Mouse (Mus musculus): ENCODE data around the gene Foxs1. TPM values are rescaled to one million over a fixed set of nuclear protein-coding genes. Genes with fewer than 3 reads are reported as not detected.

Foxs1 gene
- polyA plus RNA-seq, 1 experiment from 2014 or later, result 2.1 TPM

- whole genome bisulfite sequencing, result 1% methylated on average over 28 of the region's 54 CpGs
- Histone ChIP-seq H3K4me3 (ENCODE audit: low read depth, low read length) (peak within 1 kb of the TSS; percentile 56), H3K9ac (ENCODE audit: low read depth, low read length) (peak within 1 kb of the TSS; percentile 31; the same call in 1 of the 2 replicates), H3K4me2 (replicated peaks; ENCODE audit: low read depth) (peak within 1 kb of the TSS; percentile 91), H3K27ac (ENCODE audit: low read depth, low read length) (no peak within 1 kb of the TSS), H3K4me1 (replicated peaks; ENCODE audit: control insufficient read depth, insufficient read depth, low read length) (no peaks in the 10 kb centered on the region), H3K9me3 (ENCODE audit: control insufficient read depth) (no peaks in the 10 kb centered on the region), H3K27me3 (replicated peaks; ENCODE audit: control insufficient read depth, insufficient read depth, low read length) (peaks cover 27% of the 10 kb centered on the region), H3K36me3 (ENCODE audit: control insufficient read depth, insufficient read depth) (no peaks in the 10 kb centered on the region)
- TF ChIP-seq CTCF (IDR thresholded peaks at IDR 0.05; ENCODE audit: low read depth), result peak; percentile 25; the same call in 1 of the 2 replicates
- no peak for ATAC-seq
Observed at GRCm38 (mm10) chr2:152951065-152951849, 18.2 kb upstream of the Foxs1 start, which contains the start of gene Dusp15. Gene Dusp15, minus strand, starts transcription at chr2:152951698.

- Histone ChIP-seq H3K27ac (ENCODE audit: low read depth, low read length) (no peak overlapping the region), H3K9me3 (ENCODE audit: control insufficient read depth) (no peaks in the 10 kb centered on the region), H3K36me3 (ENCODE audit: control insufficient read depth, insufficient read depth) (no peaks in the 10 kb centered on the region), H3K4me1 (replicated peaks; ENCODE audit: control insufficient read depth, insufficient read depth, low read length) (no peaks in the 10 kb centered on the region), H3K27me3 (replicated peaks; ENCODE audit: control insufficient read depth, insufficient read depth, low read length) (peaks cover 28% of the 10 kb centered on the region), H3K4me2 (replicated peaks; ENCODE audit: low read depth) (0 out of 2 replicates have a peak overlapping the region, but pooled peaks have one; percentile 91), H3K4me3 (ENCODE audit: low read depth, low read length) (no peak overlapping the region), H3K9ac (ENCODE audit: low read depth, low read length) (no peak overlapping the region)
- no peak for TF ChIP-seq CTCF (IDR thresholded peaks at IDR 0.05; ENCODE audit: low read depth)
- no peak for ATAC-seq
- 33% methylated on average over 11 of the region's 11 CpGs for WGBS
Observed at GRCm38 (mm10) chr2:152950358-152951064, 17.5 kb upstream of the Foxs1 start.

GRCm38 (mm10) chr2:152948438-152949020 is 15.5 kb upstream of the Foxs1 start:
- no peak overlapping the region for H3K9ac ChIP-seq (ENCODE audit: low read depth, low read length)
- H3K4me1 ChIP-seq (replicated peaks; ENCODE audit: control insufficient read depth, insufficient read depth, low read length), result no peaks in the 10 kb centered on the region
- no peak for ATAC-seq
- no peak overlapping the region for H3K27ac ChIP-seq (ENCODE audit: low read depth, low read length)
- WGBS, result 84% methylated on average over 5 of the region's 5 CpGs
- no peak overlapping the region for H3K4me3 ChIP-seq (ENCODE audit: low read depth, low read length)
- no peak overlapping the region for H3K4me2 ChIP-seq (replicated peaks; ENCODE audit: low read depth)
- peaks cover 43% of the 10 kb centered on the region for H3K27me3 ChIP-seq (replicated peaks; ENCODE audit: control insufficient read depth, insufficient read depth, low read length)
- H3K9me3 ChIP-seq (ENCODE audit: control insufficient read depth), result no peaks in the 10 kb centered on the region
- no peaks in the 10 kb centered on the region for H3K36me3 ChIP-seq (ENCODE audit: control insufficient read depth, insufficient read depth)
- TF ChIP-seq CTCF (IDR thresholded peaks at IDR 0.05; ENCODE audit: low read depth), result no peak

GRCm38 (mm10) chr2:152947098-152947497 is 14.1 kb upstream of the Foxs1 start:
- ATAC-seq, result no peak
- Histone ChIP-seq H3K27me3 (replicated peaks; ENCODE audit: control insufficient read depth, insufficient read depth, low read length) (peaks cover 51% of the 10 kb centered on the region), H3K36me3 (ENCODE audit: control insufficient read depth, insufficient read depth) (no peaks in the 10 kb centered on the region), H3K4me2 (replicated peaks; ENCODE audit: low read depth) (no peak overlapping the region), H3K27ac (ENCODE audit: low read depth, low read length) (no peak overlapping the region), H3K9me3 (ENCODE audit: control insufficient read depth) (no peaks in the 10 kb centered on the region), H3K9ac (ENCODE audit: low read depth, low read length) (no peak overlapping the region), H3K4me1 (replicated peaks; ENCODE audit: control insufficient read depth, insufficient read depth, low read length) (no peaks in the 10 kb centered on the region), H3K4me3 (ENCODE audit: low read depth, low read length) (no peak overlapping the region)
- WGBS, result 45% methylated on average over 7 of the region's 7 CpGs
- TF ChIP-seq CTCF (IDR thresholded peaks at IDR 0.05; ENCODE audit: low read depth), result no peak

- ATAC-seq, result no peak
- H3K4me2 ChIP-seq (replicated peaks; ENCODE audit: low read depth), result no peak overlapping the region
- H3K9ac ChIP-seq (ENCODE audit: low read depth, low read length), result no peak overlapping the region
- no peak overlapping the region for H3K27ac ChIP-seq (ENCODE audit: low read depth, low read length)
- WGBS, result 59% methylated on average over 9 of the region's 9 CpGs
- no peaks in the 10 kb centered on the region for H3K9me3 ChIP-seq (ENCODE audit: control insufficient read depth)
- no peak overlapping the region for H3K4me3 ChIP-seq (ENCODE audit: low read depth, low read length)
- H3K36me3 ChIP-seq (ENCODE audit: control insufficient read depth, insufficient read depth), result no peaks in the 10 kb centered on the region
- no peak for TF ChIP-seq CTCF (IDR thresholded peaks at IDR 0.05; ENCODE audit: low read depth)
- no peaks in the 10 kb centered on the region for H3K4me1 ChIP-seq (replicated peaks; ENCODE audit: control insufficient read depth, insufficient read depth, low read length)
- H3K27me3 ChIP-seq (replicated peaks; ENCODE audit: control insufficient read depth, insufficient read depth, low read length), result peaks cover 42% of the 10 kb centered on the region
Observed at GRCm38 (mm10) chr2:152944013-152944412, 11.0 kb upstream of the Foxs1 start.

GRCm38 (mm10) chr2:152943568-152943967 is 10.6 kb upstream of the Foxs1 start:
- H3K4me2 ChIP-seq (replicated peaks; ENCODE audit: low read depth), result peak overlapping the region; percentile 54
- H3K27ac ChIP-seq (ENCODE audit: low read depth, low read length), result no peak overlapping the region
- H3K4me3 ChIP-seq (ENCODE audit: low read depth, low read length), result peak overlapping the region; percentile 21; the same call in 1 of the 2 replicates
- H3K36me3 ChIP-seq (ENCODE audit: control insufficient read depth, insufficient read depth), result no peaks in the 10 kb centered on the region
- ATAC-seq, result no peak
- no peak overlapping the region for H3K9ac ChIP-seq (ENCODE audit: low read depth, low read length)
- H3K27me3 ChIP-seq (replicated peaks; ENCODE audit: control insufficient read depth, insufficient read depth, low read length), result peaks cover 42% of the 10 kb centered on the region
- no peaks in the 10 kb centered on the region for H3K4me1 ChIP-seq (replicated peaks; ENCODE audit: control insufficient read depth, insufficient read depth, low read length)
- WGBS, result 10% methylated on average over 8 of the region's 8 CpGs
- no peak for TF ChIP-seq CTCF (IDR thresholded peaks at IDR 0.05; ENCODE audit: low read depth)
- H3K9me3 ChIP-seq (ENCODE audit: control insufficient read depth), result no peaks in the 10 kb centered on the region
